Mouse (Mus musculus): ENCODE data around the gene Rspry1.
A peak's percentile ranks its signal among the peaks of the same experiment; 100 is the strongest.

Rspry1 gene

DNA sequence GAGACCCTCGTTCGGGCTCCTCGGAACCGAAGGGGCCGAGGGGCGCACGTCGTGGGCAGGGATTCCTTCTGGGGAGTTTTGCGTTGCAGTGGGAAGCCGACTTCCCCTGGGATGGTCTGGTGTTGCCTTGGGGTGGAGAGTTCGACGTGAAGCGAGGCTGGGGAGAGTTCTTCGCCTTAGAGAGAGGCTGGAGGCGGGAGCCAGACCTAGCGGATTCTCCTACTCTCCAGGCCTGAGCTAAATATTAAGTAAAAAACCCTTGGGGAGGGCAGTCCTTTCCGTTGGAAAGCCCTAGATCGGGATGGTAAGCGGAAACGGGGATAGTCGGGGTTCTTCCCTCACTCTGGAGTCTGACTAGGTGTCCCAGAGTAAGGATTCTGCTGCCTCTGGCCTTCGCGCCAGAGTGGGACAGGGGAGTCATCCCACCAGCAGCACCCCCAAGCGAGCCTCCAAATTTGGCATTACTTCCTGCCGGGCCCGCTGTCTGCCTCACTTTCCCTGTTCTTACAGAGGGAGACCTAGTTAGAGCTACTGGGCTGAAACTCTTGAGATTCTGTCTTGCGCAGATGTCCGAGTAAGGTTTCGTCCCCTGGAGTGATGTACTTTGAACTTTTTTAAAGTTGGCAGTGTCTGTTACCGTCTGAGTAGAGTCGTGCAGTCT is 864 bp downstream of the Rspry1 start:
- peak; percentile 34 to 53 for DNase-seq (ENCODE audit: low spot score in 2 of 2)

DNA sequence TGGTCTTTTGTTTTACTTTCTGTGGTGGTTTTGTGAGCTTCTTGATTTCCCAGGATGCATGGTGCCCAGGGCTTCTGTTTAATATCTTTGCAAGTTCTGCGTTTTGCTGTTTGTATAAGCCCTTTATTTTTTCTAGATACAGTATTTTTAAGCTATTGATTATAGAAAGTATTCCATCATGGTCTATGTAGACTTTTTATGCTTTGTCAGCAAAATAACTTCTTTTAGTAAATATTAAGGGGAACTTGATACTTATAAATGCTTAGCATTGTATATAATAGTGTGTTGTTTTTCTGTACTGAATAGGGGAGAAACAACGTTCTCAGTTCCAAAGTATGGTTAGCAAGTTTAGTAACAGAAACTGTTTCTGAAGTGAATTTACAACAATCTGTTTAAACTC is 2.3 kb downstream of the Rspry1 start:
- no peak for DNase-seq (ENCODE audit: low spot score in 2 of 2)

DNA sequence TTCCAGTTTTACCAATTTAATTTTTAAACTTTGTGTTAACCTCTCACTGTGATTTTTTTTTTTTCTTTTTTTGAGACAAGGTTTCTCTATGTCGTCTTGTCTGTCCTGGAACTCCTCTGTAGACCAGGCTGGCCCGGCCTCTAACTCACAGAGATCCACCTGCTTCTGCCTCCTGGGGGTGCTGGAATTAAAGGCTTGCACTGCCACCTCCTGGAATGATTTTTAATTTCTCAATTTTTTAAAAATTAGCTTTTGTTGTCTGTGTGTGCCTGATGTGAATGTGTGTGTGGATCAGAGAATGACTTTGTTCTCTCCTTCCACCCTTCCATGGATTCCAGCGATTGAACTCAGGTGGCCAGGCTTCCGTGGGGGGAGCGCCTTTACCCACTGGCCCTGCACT is 5.3 kb downstream of the Rspry1 start:
- DNase-seq (ENCODE audit: low spot score in 2 of 2) = no peak

DNA sequence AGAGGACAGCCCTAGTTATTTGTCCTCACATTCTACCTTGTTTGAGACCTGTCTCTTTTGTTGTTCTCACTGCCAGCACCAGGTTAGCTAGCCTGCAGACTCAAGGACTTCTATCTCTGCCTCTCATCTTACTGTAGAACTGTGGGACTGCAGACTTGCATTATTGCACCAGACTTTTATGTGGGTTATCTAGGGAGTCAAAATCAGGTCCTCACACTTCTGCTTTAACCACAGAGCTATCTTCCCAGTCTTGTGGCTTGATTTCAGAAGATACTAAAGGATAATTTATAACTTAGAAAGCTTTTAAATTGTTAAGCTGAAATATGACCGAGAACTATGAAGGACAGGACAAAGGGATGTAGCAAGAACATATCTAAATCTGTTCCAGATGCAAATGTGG is 23.1 kb downstream of the Rspry1 start:
- DNase-seq (ENCODE audit: low spot score in 2 of 2) = no peak

DNA sequence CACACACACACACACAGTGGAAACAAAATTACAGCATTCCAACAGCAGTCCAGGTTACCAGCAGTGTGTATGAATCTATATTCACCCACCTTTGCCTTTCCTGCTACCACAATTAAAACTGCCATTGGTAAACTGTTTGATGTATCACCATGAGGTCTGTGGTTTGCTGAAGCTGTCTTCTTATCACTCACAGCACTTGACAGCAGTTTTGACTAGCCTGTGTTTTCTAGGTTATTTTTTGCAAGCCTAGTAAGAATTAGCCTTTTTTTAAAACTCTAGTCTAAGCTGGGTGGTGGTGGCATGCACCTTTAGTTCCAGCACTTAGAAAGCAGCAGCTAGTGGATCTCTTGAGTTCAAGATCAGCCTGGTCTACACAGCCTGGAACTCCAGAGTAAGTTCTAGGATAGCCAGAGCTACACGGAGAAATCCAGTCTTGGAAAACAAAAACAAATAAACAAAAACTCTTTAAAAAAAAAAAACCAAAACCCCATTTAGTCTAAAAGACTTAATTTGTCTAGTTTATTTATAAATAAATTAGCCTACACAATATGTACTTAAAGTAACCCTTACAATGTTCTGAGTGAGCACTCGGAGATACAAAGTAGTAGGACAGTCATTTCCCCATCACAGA is 31.9 kb downstream of the Rspry1 start:
- DNase-seq (ENCODE audit: low spot score in 2 of 2) = no peak

DNA sequence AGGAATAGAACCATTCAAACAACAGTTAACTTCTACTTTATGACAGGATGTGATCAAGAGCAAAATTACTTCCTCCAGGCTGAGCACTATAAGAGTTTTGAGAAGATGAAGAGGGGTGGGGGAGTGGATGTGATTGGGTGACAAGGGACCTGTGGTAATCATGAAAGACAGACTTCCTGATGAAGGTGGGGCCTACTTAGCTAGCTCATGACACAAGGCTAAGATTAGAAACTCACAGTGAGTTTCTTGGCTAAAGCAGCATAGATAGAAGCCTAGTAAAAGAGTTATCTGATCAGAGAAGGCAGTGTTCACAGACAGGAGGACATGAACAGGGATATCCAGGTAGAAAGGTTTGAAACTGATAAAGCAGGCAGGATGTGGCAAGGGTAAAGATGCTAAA is 32.5 kb downstream of the Rspry1 start:
- DNase-seq (ENCODE audit: low spot score in 2 of 2) = peak in 1 of 2 experiments; percentile 19

DNA sequence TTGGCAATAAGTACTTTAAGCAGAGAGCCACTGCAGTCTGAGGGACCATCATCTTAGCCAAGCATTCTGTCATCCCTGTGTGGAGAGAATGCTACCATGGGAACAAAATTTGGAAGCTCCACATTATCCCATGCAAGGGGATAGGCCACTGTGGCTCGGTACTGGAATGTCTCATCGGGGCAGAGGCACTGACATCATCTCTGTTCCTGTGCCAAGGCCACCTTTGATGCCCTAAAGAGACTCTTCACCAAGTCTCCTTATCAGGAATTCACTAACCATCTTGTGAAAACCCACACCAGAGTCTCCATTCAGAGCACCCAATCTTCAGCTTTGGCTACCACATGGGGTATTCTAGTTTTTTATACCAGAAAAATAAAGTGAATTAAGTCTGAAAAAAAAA is 39.4 kb downstream of the Rspry1 start:
- no peak for DNase-seq (ENCODE audit: low spot score in 2 of 2)

DNA sequence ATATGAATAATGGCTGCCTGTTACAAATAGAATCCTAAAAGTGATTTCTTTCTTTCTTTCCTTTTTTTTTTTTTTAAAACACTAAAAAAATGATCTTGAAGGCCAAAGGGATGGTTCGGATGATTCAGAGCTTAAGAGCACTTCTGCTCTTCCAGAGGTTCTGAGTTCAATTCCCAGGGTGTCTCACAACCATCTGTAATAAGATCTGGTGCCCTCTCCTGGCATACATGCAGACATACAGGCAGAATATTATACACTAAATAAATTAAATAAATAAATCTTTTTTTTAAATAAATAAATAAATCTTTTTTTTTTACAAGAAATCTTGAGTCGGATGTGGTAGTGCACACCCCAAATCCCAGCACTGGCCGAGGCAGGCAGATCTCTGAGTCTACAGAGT is 40.2 kb downstream of the Rspry1 start:
- DNase-seq (ENCODE audit: low spot score in 2 of 2) = no peak

DNA sequence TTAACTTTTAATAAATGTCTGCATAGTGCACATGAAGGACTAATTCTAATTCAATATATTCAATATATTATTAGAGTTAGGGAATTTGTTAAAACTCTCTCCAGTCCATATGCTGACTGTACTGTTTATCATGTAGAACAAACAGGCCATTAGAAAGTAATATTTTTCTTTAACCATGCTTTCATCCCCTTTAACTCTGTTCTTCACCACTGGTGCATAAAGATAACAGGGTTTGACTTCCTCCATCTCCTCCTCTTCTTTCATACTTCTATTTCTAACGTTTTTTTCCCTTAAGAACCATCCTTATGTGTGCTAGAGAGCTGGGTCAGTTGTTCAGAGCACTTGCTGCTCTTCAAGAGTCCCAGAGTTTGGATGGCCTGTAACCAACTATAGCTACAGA is 43.5 kb downstream of the Rspry1 start:
- DNase-seq (ENCODE audit: low spot score in 2 of 2) = no peak

DNA sequence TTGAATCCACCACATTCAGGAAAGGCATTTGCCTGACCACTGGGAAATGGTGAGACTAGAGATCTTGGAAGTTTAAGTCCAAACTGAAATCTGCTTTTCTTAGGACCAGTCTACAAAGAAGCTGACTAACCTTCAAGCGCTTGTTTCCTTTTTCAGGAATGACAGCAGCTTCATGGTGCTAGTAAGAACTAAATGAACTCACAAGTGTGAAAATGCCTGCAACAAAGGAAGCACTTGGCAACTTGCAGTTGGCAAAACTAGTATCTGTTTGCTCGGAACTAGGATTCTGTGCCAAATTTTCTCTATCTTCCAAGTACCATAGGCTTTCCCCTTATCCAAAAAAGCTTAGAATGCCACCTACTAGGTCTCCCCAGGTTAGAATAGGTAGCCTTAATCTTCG is 44.4 kb downstream of the Rspry1 start:
- DNase-seq (ENCODE audit: low spot score in 2 of 2) = no peak

DNA sequence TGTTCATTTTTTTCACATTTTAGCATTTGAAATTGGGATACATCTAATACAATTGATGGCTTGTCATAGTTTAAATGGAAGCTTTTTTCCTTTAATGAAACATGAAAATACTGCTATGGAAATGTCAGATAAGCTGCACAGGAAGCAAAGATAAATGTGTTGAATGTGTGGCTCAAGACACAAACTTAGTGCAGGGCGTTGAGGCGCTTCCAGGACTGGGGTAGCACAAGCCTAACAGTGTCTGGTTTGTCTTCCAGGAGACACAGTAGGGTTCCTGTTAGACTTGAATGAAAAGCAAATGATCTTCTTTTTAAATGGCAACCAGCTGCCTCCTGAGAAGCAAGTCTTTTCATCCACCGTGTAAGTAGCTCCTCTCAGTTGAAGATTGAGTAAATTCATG is 47.8 kb downstream of the Rspry1 start:
- DNase-seq (ENCODE audit: low spot score in 2 of 2) = no peak

DNA sequence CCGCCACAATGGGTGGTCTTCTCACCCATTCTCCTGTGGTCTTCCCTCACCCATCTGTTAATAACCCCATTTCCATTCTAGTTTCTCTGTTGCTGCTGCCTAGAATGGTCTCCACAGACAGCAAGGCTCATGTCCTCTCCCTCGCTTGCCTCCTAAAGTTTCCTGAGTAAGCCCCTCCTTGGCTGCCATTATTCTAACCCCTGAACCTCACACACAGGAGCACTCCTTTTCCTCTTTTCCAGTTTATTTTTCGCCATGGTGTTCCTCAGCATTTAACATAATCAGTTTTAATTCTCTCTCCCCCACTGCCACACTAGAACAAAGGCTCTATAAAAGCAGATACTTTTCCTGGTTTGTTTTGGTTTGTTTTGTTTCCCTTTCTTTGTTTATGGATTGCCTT is 51.2 kb downstream of the Rspry1 start:
- no peak for DNase-seq (ENCODE audit: low spot score in 2 of 2)

DNA sequence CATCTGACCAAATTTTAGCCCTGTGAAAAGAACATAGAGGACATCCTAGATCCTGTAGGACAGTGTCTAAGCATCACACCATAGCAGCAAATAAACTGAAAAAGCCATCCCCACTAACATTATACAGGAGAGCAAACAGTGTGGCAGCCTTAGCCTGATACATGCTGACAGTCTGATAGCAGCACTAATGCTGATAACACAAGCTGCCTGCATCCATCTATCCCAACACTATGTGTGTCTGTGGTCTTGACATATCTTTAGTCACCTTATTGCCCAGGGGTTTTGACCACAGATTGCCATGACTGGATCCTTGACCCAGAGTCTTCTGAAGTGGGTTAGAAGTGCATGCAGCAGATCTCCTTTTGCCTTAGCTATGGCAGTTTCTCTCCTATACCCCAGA is 53.3 kb downstream of the Rspry1 start:
- no peak for DNase-seq (ENCODE audit: low spot score in 2 of 2)

DNA sequence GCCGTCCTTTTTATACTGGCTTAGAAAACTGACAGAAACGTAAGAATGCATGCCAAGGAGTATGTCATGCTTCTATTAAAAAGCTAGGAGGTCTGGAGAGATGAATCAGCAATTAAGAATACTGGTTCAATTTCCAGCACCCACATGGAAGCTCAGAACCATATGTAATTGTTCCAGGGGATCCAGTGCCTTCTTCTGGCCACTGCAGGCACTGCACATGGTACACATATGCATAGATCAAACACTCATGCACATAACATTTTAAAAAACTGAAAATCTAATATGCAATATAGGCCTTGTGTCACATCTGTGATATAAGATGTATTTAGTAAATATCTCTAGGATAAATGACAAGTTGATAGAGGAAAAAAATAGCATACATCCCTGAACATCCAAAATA is 56.3 kb downstream of the Rspry1 start:
- no peak for DNase-seq (ENCODE audit: low spot score in 2 of 2)

DNA sequence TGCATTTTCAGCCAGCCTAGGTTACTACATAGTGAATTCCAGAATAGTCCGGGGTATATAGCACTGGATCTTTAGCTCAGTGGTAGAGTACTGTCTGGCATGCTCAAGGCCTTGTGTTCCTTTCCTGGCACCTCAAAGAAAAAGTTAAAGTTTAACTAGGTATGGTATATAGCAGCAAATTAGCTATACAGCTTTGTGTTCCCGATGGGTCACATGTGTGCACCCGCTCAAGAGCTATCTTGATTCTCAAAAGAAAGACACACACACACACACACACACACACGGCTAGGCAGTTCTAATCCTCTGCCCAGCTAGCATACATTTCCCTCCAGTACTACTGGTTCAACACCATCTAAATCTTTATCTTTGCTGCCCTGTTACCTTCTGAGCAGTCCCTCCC is 58.7 kb downstream of the Rspry1 start:
- no peak for DNase-seq (ENCODE audit: low spot score in 2 of 2)

DNA sequence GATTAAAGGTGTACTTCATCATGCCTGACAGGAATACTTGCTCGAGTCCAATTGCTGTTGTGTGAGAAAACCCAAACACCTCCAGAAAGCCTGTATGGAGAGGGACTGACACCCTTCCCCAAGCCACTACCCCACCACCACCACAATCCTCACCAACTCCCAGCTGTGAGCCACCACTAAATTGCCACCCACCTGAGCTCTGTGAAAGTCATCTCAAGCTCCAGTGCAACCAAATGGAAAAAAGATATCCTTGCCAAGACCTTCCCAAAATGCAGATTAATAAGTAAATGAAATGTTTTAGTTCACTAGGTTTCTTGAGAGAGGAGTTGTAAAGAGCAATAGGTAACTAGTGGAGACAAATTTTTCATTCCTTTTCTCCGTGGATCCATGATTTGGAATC is 63.0 kb downstream of the Rspry1 start:
- no peak for DNase-seq (ENCODE audit: low spot score in 2 of 2)

DNA sequence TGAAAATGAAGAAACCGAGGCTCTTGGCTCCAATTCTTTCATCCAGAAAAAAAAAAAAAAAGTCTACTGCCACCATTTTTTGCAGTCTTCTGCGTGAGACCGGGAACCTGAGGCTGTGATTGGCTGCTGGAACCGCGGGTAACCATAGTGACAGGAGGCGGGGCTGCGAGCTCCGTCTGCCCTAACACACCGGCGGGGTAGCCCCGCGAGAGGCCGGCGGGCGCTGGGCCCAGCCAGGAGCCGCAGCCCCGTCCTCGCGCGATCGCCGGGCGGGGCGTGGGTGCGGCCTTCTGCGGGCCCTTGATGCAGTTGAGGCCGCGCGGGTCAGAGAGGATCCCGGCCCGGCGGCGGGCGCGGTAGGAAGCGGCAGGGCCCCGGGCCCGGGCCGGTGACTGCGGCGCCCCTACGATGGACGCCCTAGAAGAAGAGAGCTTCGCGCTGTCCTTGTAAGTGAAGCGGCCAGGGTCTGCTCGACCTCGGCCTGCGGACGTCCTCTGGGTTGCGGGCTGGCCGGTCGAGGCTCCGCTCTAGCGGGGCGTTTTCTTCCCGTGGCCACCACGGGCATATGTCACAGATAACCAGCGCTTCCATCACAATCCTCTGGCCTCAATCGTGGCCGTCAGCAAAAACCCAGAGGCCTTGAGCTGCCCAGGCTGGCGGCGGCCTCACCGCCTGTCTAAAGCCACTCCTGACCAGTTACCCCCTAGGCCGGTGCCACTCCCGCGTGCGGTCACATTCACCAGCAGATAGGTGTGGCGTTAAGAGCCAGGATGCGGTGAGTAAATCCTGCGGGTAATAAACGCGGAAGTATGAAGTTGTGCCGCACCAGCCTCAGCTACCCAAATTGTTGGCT is 64.9 kb downstream of the Rspry1 start, which contains the start of gene Arl2bp:
Arl2bp (plus strand) TSS at position 145 of the 853 bp plus-strand sequence.
- peak; percentile 90 to 98 for DNase-seq (ENCODE audit: low spot score in 2 of 2)

DNA sequence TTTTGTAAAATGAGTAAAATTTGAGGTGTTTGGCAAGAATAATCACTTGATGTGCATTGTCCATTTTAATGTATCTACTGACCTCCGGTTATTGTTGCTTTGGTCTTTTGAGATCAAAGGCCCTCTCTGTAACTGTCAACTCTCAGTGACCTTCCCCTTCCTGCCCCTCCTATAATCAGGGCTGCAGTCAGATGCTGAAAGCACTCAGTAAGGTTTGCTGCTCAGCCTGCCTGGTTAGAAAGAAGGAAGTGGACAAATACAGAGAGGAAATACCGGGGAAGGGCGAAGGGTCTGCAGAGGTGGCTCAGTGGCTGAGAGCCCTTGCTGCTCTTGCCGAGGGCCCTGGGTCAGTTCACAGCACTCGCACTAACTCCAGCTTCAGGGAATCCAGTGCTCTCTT is 72.6 kb downstream of the Rspry1 start:
- DNase-seq (ENCODE audit: low spot score in 2 of 2) = no peak

DNA sequence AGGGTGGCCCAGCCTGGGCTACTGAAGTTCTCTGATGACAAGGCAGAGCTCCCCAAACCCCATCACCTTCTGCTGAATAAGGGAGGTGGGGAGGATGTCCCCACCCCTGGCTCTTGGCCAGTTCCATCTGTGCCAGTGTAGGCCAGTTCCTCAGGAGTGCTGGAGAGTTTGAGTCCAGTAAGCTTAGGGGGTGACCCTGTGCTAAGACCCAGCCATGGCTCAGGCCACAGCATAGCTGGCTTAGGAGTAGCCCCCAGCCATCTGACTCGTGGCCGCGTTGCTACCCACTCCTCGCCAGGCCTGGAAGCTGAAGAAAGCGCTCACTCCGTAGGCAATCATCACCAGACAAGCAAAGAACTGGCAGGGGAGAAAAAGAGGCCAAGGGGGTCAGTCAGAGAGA is 74.2 kb downstream of the Rspry1 start:
- no peak for DNase-seq (ENCODE audit: low spot score in 2 of 2)

DNA sequence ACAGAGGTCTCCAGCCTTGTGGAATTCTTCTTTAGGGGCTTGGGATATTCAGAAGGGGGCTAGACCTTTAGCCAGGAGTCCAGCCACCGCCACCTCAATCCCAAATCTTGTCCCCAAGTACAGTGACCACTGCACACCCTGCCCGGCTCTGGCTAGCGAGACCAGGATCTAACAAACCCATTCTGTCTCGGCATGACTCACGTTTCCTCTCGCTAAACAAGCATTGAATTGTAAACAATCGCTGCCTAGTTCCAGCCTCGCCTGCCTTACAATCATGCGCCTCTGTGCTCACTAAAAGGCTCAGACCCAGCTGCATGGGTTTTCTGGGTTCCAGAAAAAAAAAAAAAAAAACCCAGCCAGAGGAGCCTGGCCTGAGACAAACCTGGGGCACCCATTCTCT is 76.8 kb downstream of the Rspry1 start:
- DNase-seq (ENCODE audit: low spot score in 2 of 2) = no peak

DNA sequence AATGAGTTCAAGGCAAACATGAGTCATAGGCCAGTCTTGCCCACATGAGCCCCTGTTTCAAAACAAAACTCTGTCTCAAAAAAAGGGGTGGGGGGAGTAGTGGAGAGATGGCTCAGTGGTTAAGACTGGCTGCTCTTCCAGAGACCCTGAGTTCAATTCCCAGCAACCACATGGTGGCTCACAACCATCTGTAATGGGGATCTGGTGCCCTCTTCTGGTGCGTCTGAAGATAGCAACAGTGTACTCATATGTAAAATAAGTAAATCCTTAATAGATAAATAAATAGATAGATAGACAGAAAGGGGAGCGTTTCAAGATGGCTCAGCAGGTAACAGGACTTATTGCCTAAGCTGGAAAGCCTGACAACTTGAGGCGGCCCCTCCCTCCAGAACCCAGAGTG is 78.7 kb downstream of the Rspry1 start:
- no peak for DNase-seq (ENCODE audit: low spot score in 2 of 2)

DNA sequence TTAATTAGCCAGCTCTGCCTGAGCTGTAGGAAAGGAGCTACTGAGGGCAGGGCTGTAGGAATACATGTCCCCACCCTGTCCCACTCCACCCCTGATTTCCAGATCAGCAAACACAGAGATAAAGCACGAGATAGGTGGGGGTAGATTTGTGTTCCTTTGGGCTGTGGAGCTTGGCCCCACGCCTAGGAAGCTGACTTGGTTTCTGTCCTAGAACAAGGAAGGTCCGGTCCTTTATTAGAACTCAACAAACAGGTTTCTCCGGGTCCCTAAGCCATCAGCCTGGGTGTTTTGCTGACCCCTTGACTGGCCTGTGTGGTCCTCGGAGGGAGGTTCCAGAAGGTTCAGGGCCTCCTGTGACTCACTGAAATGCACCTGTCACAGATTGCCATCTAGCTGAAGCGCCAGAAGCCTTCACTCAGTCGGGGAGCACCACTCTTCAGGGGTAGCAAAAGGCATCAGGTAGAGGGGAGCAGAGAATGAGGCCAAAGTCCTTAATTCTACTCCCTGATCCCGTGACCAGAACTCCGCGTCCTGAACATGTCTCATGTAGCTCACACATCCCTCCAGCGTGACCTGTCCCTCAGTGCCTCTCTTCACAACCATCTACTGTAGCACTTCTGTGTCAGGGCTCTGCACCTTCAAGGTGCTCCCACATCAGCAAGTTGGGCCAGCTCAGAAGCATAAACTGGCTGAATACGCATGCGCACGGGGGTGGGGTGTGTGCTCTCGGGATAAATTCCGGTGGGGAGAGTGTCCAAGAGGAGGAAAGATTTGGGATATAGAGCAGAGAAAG is 81.2 kb downstream of the Rspry1 start:
- DNase-seq (ENCODE audit: low spot score in 2 of 2) = no peak

Measured in spleen, postnatal 10 days (tissue).